Mouse (Mus musculus): ENCODE results near the gene Serpinf2.

- TF ChIP-seq CTCF (IDR thresholded peaks at IDR 0.05; ENCODE audit: insufficient read depth, low read length) (no peak), POLR2A (IDR thresholded peaks at IDR 0.05; ENCODE audit: borderline replicate concordance, extremely low read depth, low read depth, low read length) (no peak)
These were observed 4.3 kb upstream of the Serpinf2 start for GRCm38 (mm10) chr11:75443711-75444110.
